Mouse (Mus musculus) midbrain, embryonic 12.5 days (tissue): ENCODE data around the gene Gabrr1. TPM values are rescaled to one million over a fixed set of nuclear protein-coding genes. Genes with fewer than 3 reads are reported as not detected.

Source experiments
- polyA plus RNA-seq: library from polyadenylated mRNA; unstranded; fragments of >200 nt; fragmentation: Nextera tagmentation; extraction: Ambion mirVana; gene quantifications from 2 replicates; pipeline ENCODE4 v1.2.1, GENCODE M21; 2016

Gabrr1 gene
- polyA plus RNA-seq, 1 experiment from 2014 or later, result not detected

Other genes with a start within 250 kb of the Gabrr1 start
- gene Ankrd6, start 181.7 kb upstream of the Gabrr1 start, polyA plus RNA-seq, result 36.7 and 39.9 TPM in 2 replicates
- 38.3 and 44.0 TPM in 2 replicates for gene Rragd, start 149.5 kb upstream of the Gabrr1 start, polyA plus RNA-seq
- gene Ube2j1, start 101.1 kb upstream of the Gabrr1 start, polyA plus RNA-seq, result 51.7 and 55.1 TPM in 2 replicates
- 0.55 and 0.80 TPM in 2 replicates for gene Gabrr2, start 69.5 kb upstream of the Gabrr1 start, polyA plus RNA-seq
- 1.3 and 1.6 TPM in 2 replicates for gene Pm20d2, start 57.2 kb downstream of the Gabrr1 start, polyA plus RNA-seq
- 14.3 and 16.9 TPM in 2 replicates for gene Srsf12, start 76.5 kb downstream of the Gabrr1 start, polyA plus RNA-seq
- 110 and 113 TPM in 2 replicates for gene Pnrc1, start 157.6 kb downstream of the Gabrr1 start, polyA plus RNA-seq
- gene Rngtt, start 177.8 kb downstream of the Gabrr1 start, polyA plus RNA-seq, result 34.1 and 35.1 TPM in 2 replicates